Mouse (Mus musculus): ENCODE data around the gene Pik3ip1. TPM values are rescaled to one million over a fixed set of nuclear protein-coding genes. Genes with fewer than 3 reads are reported as not detected.

Gene Pik3ip1
- polyA plus RNA-seq, 1 experiment, result 0.24 TPM

GRCm38 (mm10) chr11:3346351-3346750 lies 16.1 kb downstream of the Pik3ip1 start:
- TF ChIP-seq GATA1 (IDR thresholded peaks at IDR 0.05; ENCODE audit: low read length), result no peak

- no peak for TF ChIP-seq GATA1 (IDR thresholded peaks at IDR 0.05; ENCODE audit: low read length)
Observed at GRCm38 (mm10) chr11:3347091-3347834, 17.1 kb downstream of the Pik3ip1 start.

- no peak for TF ChIP-seq GATA1 (IDR thresholded peaks at IDR 0.05; ENCODE audit: low read length)
Observed at GRCm38 (mm10) chr11:3347835-3348195, 17.6 kb downstream of the Pik3ip1 start.

GRCm38 (mm10) chr11:3348576-3349342 lies 18.6 kb downstream of the Pik3ip1 start:
- TF ChIP-seq GATA1 (IDR thresholded peaks at IDR 0.05; ENCODE audit: low read length), result no peak

GRCm38 (mm10) chr11:3349343-3349695 lies 19.1 kb downstream of the Pik3ip1 start:
- TF ChIP-seq GATA1 (IDR thresholded peaks at IDR 0.05; ENCODE audit: low read length), result no peak

GRCm38 (mm10) chr11:3352131-3352530 lies 21.9 kb downstream of the Pik3ip1 start:
- TF ChIP-seq GATA1 (IDR thresholded peaks at IDR 0.05; ENCODE audit: low read length), result no peak

GRCm38 (mm10) chr11:3352990-3353585 lies 22.9 kb downstream of the Pik3ip1 start:
- TF ChIP-seq GATA1 (IDR thresholded peaks at IDR 0.05; ENCODE audit: low read length), result no peak

GRCm38 (mm10) chr11:3362854-3363253 lies 32.7 kb downstream of the Pik3ip1 start:
- no peak for TF ChIP-seq GATA1 (IDR thresholded peaks at IDR 0.05; ENCODE audit: low read length)

- TF ChIP-seq GATA1 (IDR thresholded peaks at IDR 0.05; ENCODE audit: low read length), result no peak
Observed at GRCm38 (mm10) chr11:3366411-3366810, 36.2 kb downstream of the Pik3ip1 start.

GRCm38 (mm10) chr11:3368983-3369382 lies 38.8 kb downstream of the Pik3ip1 start:
- no peak for TF ChIP-seq GATA1 (IDR thresholded peaks at IDR 0.05; ENCODE audit: low read length)

GRCm38 (mm10) chr11:3369449-3369848 lies 39.2 kb downstream of the Pik3ip1 start:
- TF ChIP-seq GATA1 (IDR thresholded peaks at IDR 0.05; ENCODE audit: low read length), result no peak

GRCm38 (mm10) chr11:3370162-3370561 lies 40.0 kb downstream of the Pik3ip1 start:
- TF ChIP-seq GATA1 (IDR thresholded peaks at IDR 0.05; ENCODE audit: low read length), result no peak

GRCm38 (mm10) chr11:3370928-3371598 lies 40.9 kb downstream of the Pik3ip1 start:
- no peak for TF ChIP-seq GATA1 (IDR thresholded peaks at IDR 0.05; ENCODE audit: low read length)

GRCm38 (mm10) chr11:3371599-3372295 lies 41.5 kb downstream of the Pik3ip1 start:
- no peak for TF ChIP-seq GATA1 (IDR thresholded peaks at IDR 0.05; ENCODE audit: low read length)

- TF ChIP-seq GATA1 (IDR thresholded peaks at IDR 0.05; ENCODE audit: low read length), result no peak
Observed at GRCm38 (mm10) chr11:3373591-3374292, 43.5 kb downstream of the Pik3ip1 start.
